In the genomic region with DNA sequence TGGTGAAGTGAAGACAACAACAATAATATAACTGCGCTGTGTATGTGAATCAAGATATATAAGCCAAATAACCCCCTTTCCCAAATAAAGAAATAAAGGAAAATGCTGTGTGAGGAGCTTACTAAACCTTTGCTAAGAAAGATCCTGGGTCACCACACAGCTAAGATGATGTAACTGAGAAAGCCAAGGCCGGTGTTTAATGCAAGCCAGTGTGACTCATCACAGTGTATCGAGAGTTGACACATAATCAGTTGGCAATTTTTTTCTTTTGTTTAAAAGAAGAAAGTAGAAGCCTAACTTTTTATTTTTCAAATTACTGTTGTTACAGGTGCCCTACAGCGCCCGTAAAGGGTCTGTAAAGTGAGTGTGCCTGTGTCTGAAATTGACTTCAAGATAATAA, we compare ENCODE assay signal across 22 mouse cellular contexts.
"Had no signal": no experiment of that assay in that cellular context is flagged by ENCODE, and none has a peak within 500 bp of the region (broad histone marks: within the 10 kb centered on the region; RNA-seq: fewer than 3 reads in every experiment).

No protein-coding gene starts in this region.

- H3K9me3 ChIP-seq: limb, embryonic 12.5 days; limb, embryonic 15.5 days; midbrain, embryonic 13.5 days had no signal

- H3K4me3 ChIP-seq: left cerebral cortex, adult 2 months; limb, embryonic 12.5 days; limb, embryonic 15.5 days; midbrain, embryonic 13.5 days had no signal

- H3K4me1 ChIP-seq: limb, embryonic 12.5 days; limb, embryonic 15.5 days; midbrain, embryonic 13.5 days had no signal

- H3K4me2 ChIP-seq: limb, embryonic 12.5 days; limb, embryonic 15.5 days; liver, embryonic 11.5 days; lung, embryonic 14.5 days; midbrain, embryonic 13.5 days had no signal

- DNase-seq: kidney, postnatal 10 days; kidney, postnatal 36 days; layer of hippocampus, postnatal 36 days; left cerebral cortex, postnatal 4 days; liver, postnatal 0 days; lung, embryonic 14.5 days; right cerebral cortex, adult 18-20 months; right cerebral cortex, postnatal 14 days; right cerebral cortex, postnatal 4 days; thymus, adult 2 months; thymus, postnatal 14 days; thymus, postnatal 4 days had no signal

- H3K27me3 ChIP-seq: limb, embryonic 12.5 days; limb, embryonic 15.5 days; midbrain, embryonic 13.5 days had no signal

- ATAC-seq: liver, postnatal 0 days; lung, postnatal 0 days; midbrain, embryonic 13.5 days; midbrain, embryonic 16.5 days had no signal

- H3K9ac ChIP-seq: limb, embryonic 12.5 days; limb, embryonic 15.5 days; liver, embryonic 14.5 days; liver, postnatal 0 days; lung, embryonic 14.5 days; midbrain, embryonic 13.5 days had no signal

- H3K27ac ChIP-seq: left cerebral cortex, adult 2 months; limb, embryonic 12.5 days; limb, embryonic 15.5 days; liver, embryonic 14.5 days; macrophage; midbrain, embryonic 13.5 days; stomach, postnatal 0 days had no signal
